Mouse (Mus musculus): ENCODE measurements at regions not wholly inside any gene's neighbourhood (a gene's known extent, or its start where the extent isn't known, plus 50 kb on each side); places are given as distances from the start of the nearest gene placed in this dataset.

GRCm38 (mm10) chr10:31221902-31222301 lies 91.3 kb upstream of the Hddc2 start:
- 64% methylated on average over 1 of the region's 1 CpGs for WGBS (ENCODE audit: insufficient replicate concordance)
- no peaks in the 10 kb centered on the region for H3K36me3 ChIP-seq (replicated peaks; ENCODE audit: insufficient read depth, low read length)
- no peak for TF ChIP-seq EP300 (IDR thresholded peaks at IDR 0.05; ENCODE audit: low read depth)
- no peaks in the 10 kb centered on the region for H3K9me3 ChIP-seq (ENCODE audit: low read length)
- no peak overlapping the region for H3K27ac ChIP-seq (ENCODE audit: low read depth)
- no peak overlapping the region for H3K4me2 ChIP-seq (ENCODE audit: low read depth, low read length)
- H3K27me3 ChIP-seq (ENCODE audit: insufficient read depth, low read length): no peaks in the 10 kb centered on the region
- H3K4me1 ChIP-seq (ENCODE audit: insufficient read depth): no peaks in the 10 kb centered on the region
- no peak overlapping the region for H3K4me3 ChIP-seq (ENCODE audit: low read depth, low read length)
- DNase-seq: no peak
- H3K9ac ChIP-seq (replicated peaks): no peak overlapping the region
- ATAC-seq: no peak

DNA sequence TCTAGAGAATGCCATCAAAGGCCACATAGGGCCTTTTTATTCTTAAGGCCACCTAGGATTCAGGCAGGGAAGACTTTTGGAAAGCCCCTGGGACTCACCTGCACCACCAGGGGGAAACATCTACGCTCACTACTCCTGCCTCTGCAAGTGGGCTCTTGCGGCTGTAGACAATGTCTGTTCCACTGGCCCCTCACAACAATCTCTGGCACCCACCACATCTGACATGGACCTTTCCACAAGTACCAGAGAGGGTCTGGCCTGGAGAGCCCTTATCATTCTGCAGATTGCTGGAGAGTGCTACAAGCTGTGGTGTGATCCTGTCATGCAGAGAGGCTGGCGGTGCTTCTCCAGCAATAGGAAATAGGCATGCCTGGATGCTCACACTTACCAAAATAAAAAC lies 84.1 kb upstream of the Hddc2 start:
- Histone ChIP-seq H3K9me3 (ENCODE audit: low read length) (no peaks in the 10 kb centered on the region), H3K4me1 (ENCODE audit: insufficient read depth) (no peaks in the 10 kb centered on the region), H3K27ac (ENCODE audit: low read depth) (no peak overlapping the region), H3K36me3 (replicated peaks; ENCODE audit: insufficient read depth, low read length) (no peaks in the 10 kb centered on the region), H3K4me2 (ENCODE audit: low read depth, low read length) (no peak overlapping the region), H3K9ac (replicated peaks) (no peak overlapping the region), H3K4me3 (ENCODE audit: low read depth, low read length) (no peak overlapping the region), H3K27me3 (ENCODE audit: insufficient read depth, low read length) (no peaks in the 10 kb centered on the region)
- TF ChIP-seq CTCF (IDR thresholded peaks at IDR 0.05; ENCODE audit: low read depth) (no peak), EP300 (IDR thresholded peaks at IDR 0.05; ENCODE audit: low read depth) (no peak)
- 95% methylated on average over 3 of the region's 3 CpGs for WGBS (ENCODE audit: insufficient replicate concordance)
- no peak for ATAC-seq
- DNase-seq: no peak

- DNase-seq (no peak), ATAC-seq (no peak)
- WGBS (ENCODE audit: insufficient replicate concordance): 55% methylated on average over 3 of the region's 3 CpGs
- Histone ChIP-seq H3K4me3 (ENCODE audit: low read depth, low read length) (no peak overlapping the region), H3K4me1 (ENCODE audit: insufficient read depth) (no peaks in the 10 kb centered on the region), H3K9ac (replicated peaks) (no peak overlapping the region), H3K27ac (ENCODE audit: low read depth) (no peak overlapping the region), H3K9me3 (ENCODE audit: low read length) (no peaks in the 10 kb centered on the region), H3K36me3 (replicated peaks; ENCODE audit: insufficient read depth, low read length) (no peaks in the 10 kb centered on the region), H3K4me2 (ENCODE audit: low read depth, low read length) (no peak overlapping the region), H3K27me3 (ENCODE audit: insufficient read depth, low read length) (no peaks in the 10 kb centered on the region)
- no peak for TF ChIP-seq CTCF (IDR thresholded peaks at IDR 0.05; ENCODE audit: low read depth)
- no peak for TF ChIP-seq EP300 (IDR thresholded peaks at IDR 0.05; ENCODE audit: low read depth)
Measured at GRCm38 (mm10) chr10:31242442-31242966, 70.7 kb upstream of the Hddc2 start.

- 54% methylated on average over 8 of the region's 8 CpGs for WGBS (ENCODE audit: insufficient replicate concordance)
- H3K4me3 ChIP-seq (ENCODE audit: low read depth, low read length): no peak overlapping the region
- no peaks in the 10 kb centered on the region for H3K9me3 ChIP-seq (ENCODE audit: low read length)
- no peaks in the 10 kb centered on the region for H3K27me3 ChIP-seq (ENCODE audit: insufficient read depth, low read length)
- TF ChIP-seq CTCF (IDR thresholded peaks at IDR 0.05; ENCODE audit: low read depth) (no peak), EP300 (IDR thresholded peaks at IDR 0.05; ENCODE audit: low read depth) (no peak)
- no peak overlapping the region for H3K4me2 ChIP-seq (ENCODE audit: low read depth, low read length)
- H3K36me3 ChIP-seq (replicated peaks; ENCODE audit: insufficient read depth, low read length): no peaks in the 10 kb centered on the region
- DNase-seq: no peak
- no peak overlapping the region for H3K9ac ChIP-seq (replicated peaks)
- H3K4me1 ChIP-seq (ENCODE audit: insufficient read depth): no peaks in the 10 kb centered on the region
- no peak overlapping the region for H3K27ac ChIP-seq (ENCODE audit: low read depth)
- no peak for ATAC-seq
Measured at GRCm38 (mm10) chr10:31252584-31253381, 60.4 kb upstream of the Hddc2 start.

DNA sequence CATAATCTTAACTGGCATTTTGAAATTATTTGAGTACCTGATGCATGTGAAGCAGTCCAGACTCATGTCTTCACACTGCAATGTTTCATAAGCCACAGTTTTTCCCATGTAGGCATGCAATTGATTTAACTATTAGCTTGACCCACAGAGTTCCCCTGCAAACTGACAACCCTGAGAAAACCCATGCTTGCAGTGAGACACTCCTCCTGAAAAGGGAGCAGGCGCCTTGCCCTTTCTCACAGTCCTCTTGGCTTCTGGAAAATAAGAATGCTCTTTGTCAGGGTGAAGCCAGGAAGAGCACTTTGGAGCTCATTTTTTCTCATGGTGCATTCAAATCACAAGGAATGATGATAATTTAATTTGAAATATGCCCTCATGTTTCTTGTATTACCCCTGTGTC lies 56.2 kb upstream of the Hddc2 start:
- no peaks in the 10 kb centered on the region for H3K9me3 ChIP-seq (ENCODE audit: low read length)
- H3K27ac ChIP-seq (ENCODE audit: low read depth): no peak overlapping the region
- TF ChIP-seq CTCF (IDR thresholded peaks at IDR 0.05; ENCODE audit: low read depth): no peak
- no peak for TF ChIP-seq EP300 (IDR thresholded peaks at IDR 0.05; ENCODE audit: low read depth)
- H3K27me3 ChIP-seq (ENCODE audit: insufficient read depth, low read length): no peaks in the 10 kb centered on the region
- H3K36me3 ChIP-seq (replicated peaks; ENCODE audit: insufficient read depth, low read length): no peaks in the 10 kb centered on the region
- H3K9ac ChIP-seq (replicated peaks): no peak overlapping the region
- no peak for DNase-seq
- H3K4me3 ChIP-seq (ENCODE audit: low read depth, low read length): no peak overlapping the region
- no peak overlapping the region for H3K4me2 ChIP-seq (ENCODE audit: low read depth, low read length)
- no peaks in the 10 kb centered on the region for H3K4me1 ChIP-seq (ENCODE audit: insufficient read depth)
- no peak for ATAC-seq
- WGBS (ENCODE audit: insufficient replicate concordance): 52% methylated on average over 1 of the region's 1 CpGs

DNA sequence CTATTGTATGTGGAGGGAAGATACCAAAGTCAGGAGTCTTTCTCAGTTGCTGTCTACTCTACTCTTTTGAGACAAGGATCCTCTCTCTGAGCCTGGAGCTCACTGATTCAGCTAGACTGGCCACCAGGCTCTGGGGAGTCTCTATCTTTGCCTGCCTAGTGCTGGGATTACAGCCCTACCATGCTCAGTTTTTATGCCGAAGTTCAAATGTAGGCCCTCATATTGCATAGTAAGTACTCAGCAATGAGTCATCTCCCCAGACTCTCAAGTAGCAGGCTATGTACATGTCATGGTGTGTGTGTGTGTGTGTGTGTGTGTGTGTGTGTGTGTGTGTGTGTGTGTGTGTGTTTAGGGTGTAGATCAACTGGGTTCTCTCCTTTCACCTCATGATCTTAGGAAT lies 55.6 kb upstream of the Hddc2 start:
- Histone ChIP-seq H3K27ac (ENCODE audit: low read depth) (no peak overlapping the region), H3K4me2 (ENCODE audit: low read depth, low read length) (no peak overlapping the region), H3K9me3 (ENCODE audit: low read length) (no peaks in the 10 kb centered on the region), H3K4me1 (ENCODE audit: insufficient read depth) (no peaks in the 10 kb centered on the region), H3K27me3 (ENCODE audit: insufficient read depth, low read length) (no peaks in the 10 kb centered on the region), H3K4me3 (ENCODE audit: low read depth, low read length) (no peak overlapping the region), H3K9ac (replicated peaks) (no peak overlapping the region), H3K36me3 (replicated peaks; ENCODE audit: insufficient read depth, low read length) (no peaks in the 10 kb centered on the region)
- no peak for ATAC-seq
- no peak for DNase-seq
- 75% methylated on average over 1 of the region's 1 CpGs for WGBS (ENCODE audit: insufficient replicate concordance)
- TF ChIP-seq EP300 (IDR thresholded peaks at IDR 0.05; ENCODE audit: low read depth) (no peak), CTCF (IDR thresholded peaks at IDR 0.05; ENCODE audit: low read depth) (no peak)

Data from liver, postnatal 0 days (tissue).